Mouse (Mus musculus) lung, adult 10 weeks (tissue): ENCODE data around the gene Slc36a3. TPM values are rescaled to one million over a fixed set of nuclear protein-coding genes. Genes with fewer than 3 reads are reported as not detected.

ENCODE experiments used
- polyA plus RNA-seq: library from polyadenylated mRNA; stranded (reverse); fragments of 350-450 nt; fragmentation: Illumina TruSeq; extraction: RNeasy Lipid Tissue Mini Kit (QIAGEN cat#74804); gene quantifications from one replicate; pipeline ENCODE4 v1.2.3, GENCODE M21; 2014; ENCODE audit warnings: low read depth, low replicate concordance; ENCODE audit not compliant: insufficient read depth

The Slc36a3 gene
- polyA plus RNA-seq, result 0.13 TPM

GRCm38 (mm10) chr11:55151608-55152007 lies at the start of gene Slc36a3:
Gene Slc36a3, minus strand, starts transcription at chr11:55151708.

GRCm38 (mm10) chr11:55184733-55185291 lies 33.3 kb upstream of the Slc36a3 start, which contains the start of gene Slc36a2:
Gene Slc36a2, minus strand, starts transcription at chr11:55185077.

DNA sequence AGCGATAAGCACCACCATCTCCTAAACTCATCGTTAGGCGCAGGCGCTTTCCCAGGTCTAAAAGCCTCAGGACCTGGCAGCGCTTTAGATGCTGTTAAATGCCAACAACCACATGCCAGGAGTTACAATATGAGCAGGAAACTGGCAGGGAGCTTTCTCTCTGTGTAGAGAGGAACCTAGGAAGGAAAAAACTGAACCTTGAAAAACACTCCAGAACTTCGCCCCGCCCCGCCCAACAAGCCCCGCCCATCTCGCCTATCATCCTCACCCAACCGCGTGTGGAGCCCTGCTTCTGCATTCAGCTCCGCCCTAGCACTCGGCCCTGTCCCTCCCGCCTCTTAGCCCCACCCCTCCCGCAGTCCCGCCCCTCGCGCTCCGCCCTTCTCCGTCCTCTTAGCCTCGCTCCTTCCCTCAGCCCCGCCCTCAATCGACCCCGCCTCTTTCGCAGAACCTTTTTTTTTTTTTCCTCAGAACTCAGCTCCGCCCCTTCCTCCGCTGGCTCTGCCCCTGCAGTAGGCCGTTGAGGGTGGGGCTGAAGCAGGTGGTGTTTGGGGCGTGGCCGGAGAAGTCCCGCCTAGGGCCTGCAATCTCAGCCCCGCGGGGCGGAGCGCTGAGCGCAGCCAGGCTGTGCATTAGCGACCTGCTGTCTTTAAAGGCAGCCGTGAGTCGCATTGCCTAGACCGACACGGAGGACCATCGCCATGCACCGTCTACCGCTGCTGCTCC lies 53.9 kb downstream of the Slc36a3 start, which contains the start of gene Gm2a:
Gene Gm2a, plus strand, starts transcription at position 653 of the 726 bp plus-strand sequence.

DNA sequence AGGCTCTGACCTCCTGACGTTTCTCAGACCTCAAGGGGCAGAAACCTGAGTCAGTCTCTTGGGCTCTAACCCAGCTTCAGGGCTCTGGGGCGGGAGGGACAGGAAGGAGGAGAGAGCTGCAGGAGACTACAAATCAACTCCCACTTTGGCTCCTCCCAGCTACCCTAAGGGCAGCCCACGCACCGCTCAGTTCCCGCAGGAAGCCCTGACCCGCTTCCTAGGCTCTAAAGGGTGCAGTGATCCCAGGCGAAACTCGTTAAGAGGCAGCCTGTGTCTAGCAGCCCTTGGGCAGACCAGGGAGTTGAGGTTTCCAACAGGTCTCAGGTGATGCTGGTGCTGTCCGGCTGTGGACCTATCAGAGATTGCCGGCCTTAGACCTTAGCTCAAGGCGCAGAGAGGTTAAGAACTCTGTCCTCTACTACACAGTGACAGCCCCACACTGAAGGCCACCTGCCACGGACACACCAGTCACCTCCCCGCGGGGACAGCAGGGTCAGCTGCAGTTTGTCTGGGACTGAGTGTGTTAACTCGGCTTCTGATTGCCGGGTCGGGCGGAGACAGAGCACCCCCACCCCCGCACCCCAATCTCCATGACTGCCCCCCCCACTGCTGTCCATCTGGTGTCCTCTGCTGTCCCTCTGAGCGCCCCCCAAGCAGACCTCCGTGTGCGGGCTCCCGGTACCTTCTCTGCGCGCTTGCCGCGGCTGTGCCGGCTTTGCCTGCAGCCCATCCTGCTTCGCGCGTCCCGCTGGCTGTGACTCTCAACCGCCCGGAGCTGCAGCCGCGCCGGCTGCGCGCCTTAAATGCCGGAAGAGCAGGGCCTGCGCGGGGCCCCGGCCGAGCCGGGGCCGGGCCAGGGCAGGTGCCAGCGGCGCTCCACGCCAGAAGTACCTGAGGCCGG lies 73.9 kb downstream of the Slc36a3 start, which contains the start of gene Ccdc69:
Gene Ccdc69, minus strand, starts transcription at position 801 of the 901 bp plus-strand sequence.

Other genes with a start within 250 kb of the Slc36a3 start
- gene Gpx3, start 249.3 kb downstream of the Slc36a3 start, polyA plus RNA-seq, result 1,138 TPM
- gene Tnip1, start 188.8 kb downstream of the Slc36a3 start, polyA plus RNA-seq, result 16.4 TPM
- 136 TPM for gene Anxa6, start 118.3 kb downstream of the Slc36a3 start, polyA plus RNA-seq
- gene Ccdc69, start 73.6 kb downstream of the Slc36a3 start, polyA plus RNA-seq, result 6.1 TPM
- gene Gm2a, start 53.6 kb downstream of the Slc36a3 start, polyA plus RNA-seq, result 32.8 TPM
- 21.9 TPM for gene Slc36a2, start 33.4 kb upstream of the Slc36a3 start, polyA plus RNA-seq
- 3.5 TPM for gene Slc36a1, start 52.6 kb upstream of the Slc36a3 start, polyA plus RNA-seq
- gene Fat2, start 184.9 kb upstream of the Slc36a3 start, polyA plus RNA-seq, result 0.15 TPM